Mouse (Mus musculus) kidney, postnatal 0 days (tissue): Measurements from ENCODE around the gene Cd300ld4. TPM values are rescaled to one million over a fixed set of nuclear protein-coding genes. Genes with fewer than 3 reads are reported as not detected.
A peak's percentile ranks its signal among the peaks of the same experiment; 100 is the strongest.
"Not testable (repeated sequence)": the region's sequence is repeated elsewhere in the genome, so short reads cannot be mapped to it uniquely, and the experiment has no call there.

Experiments
- ATAC-seq: fragments of 200-750 bp; cut with Nextera tagmentation; replicated peaks from 2 replicates; pipeline ENCODE4 v1.8.0; 2017; ENCODE audit warnings: low read depth, moderate number of reproducible peaks, moderate TSS enrichment, moderate library complexity; ENCODE audit not compliant: low FRiP score
- DNase-seq: peaks from one replicate; pipeline ENCODE4 v3.0.0-alpha.2; 2016; ENCODE audit warnings: low spot score
- H3K27ac ChIP-seq: fragments of 300-500 bp; sonication (generic); 2 replicates; pipeline ENCODE4 v1.5.1; 2014; ENCODE audit warnings: mild to moderate bottlenecking
- H3K27me3 ChIP-seq: fragments of 300-500 bp; sonication (generic); 2 replicates; pipeline ENCODE4 v1.6.1; 2014; ENCODE audit warnings: low read length, mixed read lengths; ENCODE audit not compliant: insufficient read depth
- H3K36me3 ChIP-seq: fragments of 300-500 bp; sonication (generic); 2 replicates; pipeline ENCODE4 v1.6.1; 2014; ENCODE audit warnings: low read length, mixed read lengths; ENCODE audit not compliant: insufficient read depth
- H3K4me1 ChIP-seq: fragments of 300-500 bp; sonication (generic); replicated peaks from 2 replicates; pipeline ENCODE4 v1.6.1; 2014; ENCODE audit warnings: antibody characterized with exemption, low read length, mixed read lengths; ENCODE audit not compliant: insufficient read depth
- H3K4me2 ChIP-seq: fragments of 300-500 bp; sonication (generic); 2 replicates; pipeline ENCODE4 v1.6.1; 2014; ENCODE audit warnings: mild to moderate bottlenecking, low read length, moderate library complexity, mixed read lengths
- H3K4me3 ChIP-seq: fragments of 300-500 bp; sonication (generic); replicated peaks from 2 replicates; pipeline ENCODE4 v1.5.1; 2014; ENCODE audit warnings: low read depth, low read length
- H3K9ac ChIP-seq: fragments of 300-500 bp; sonication (generic); 2 replicates; pipeline ENCODE4 v1.6.1; 2014; ENCODE audit warnings: low read depth, low read length
- H3K9me3 ChIP-seq: fragments of 300-500 bp; sonication (generic); replicated peaks from 2 replicates; pipeline ENCODE4 v1.6.1; 2016; ENCODE audit warnings: low read length, inconsistent platforms, mixed read lengths
- CTCF ChIP-seq: IDR thresholded peaks from 2 replicates; pipeline ENCODE4 v1.5.1; 2016; ENCODE audit warnings: antibody characterized with exemption, low read depth, mild to moderate bottlenecking, moderate library complexity
- WGBS: fragments of 180-500 bp; shearing (Covaris S2); extraction: QIAGEN DNeasy Blood & Tissue Kit; methylation state at CpG from one replicate; pipeline ENCODE4 v1.1.7; 2014; 5-methylcytosine and 5-hydroxymethylcytosine counted together
- polyA plus RNA-seq: library from polyadenylated mRNA; unstranded; fragments of >200 nt; fragmentation: Nextera tagmentation; extraction: Ambion mirVana; gene quantifications from 2 replicates; pipeline ENCODE4 v1.2.1, GENCODE M21; 2015

The Cd300ld4 gene
- polyA plus RNA-seq, result not detected in 2 replicates

DNA sequence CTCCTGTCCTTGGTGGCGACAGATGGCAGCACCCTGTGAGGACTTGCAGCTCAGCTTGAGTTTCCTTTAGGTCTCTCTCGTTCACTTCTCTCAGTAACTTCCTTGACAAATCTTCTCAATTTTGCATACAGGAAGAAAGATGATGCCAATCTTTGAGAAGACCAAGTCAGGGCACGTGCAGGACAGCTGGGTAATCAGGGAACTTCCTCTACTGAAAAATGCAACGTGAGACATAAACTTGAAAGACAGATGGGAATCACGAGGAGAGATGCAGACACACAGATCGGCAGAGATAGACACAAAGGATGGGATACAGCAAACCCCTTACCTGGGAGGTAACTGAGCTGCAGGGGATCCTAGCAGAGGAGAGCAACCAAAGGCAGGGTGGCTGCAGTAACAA lies at the start of gene Cd300ld4:
TSS of gene Cd300ld4 (minus strand) at position 101 of the 400 bp plus-strand sequence.
- no CpG with 5 or more reads among the region's 6 CpGs for whole genome bisulfite sequencing
- not testable (repeated sequence) for H3K4me1 ChIP-seq, ATAC-seq, H3K9ac ChIP-seq, H3K4me3 ChIP-seq, H3K27me3 ChIP-seq, H3K27ac ChIP-seq, H3K4me2 ChIP-seq, H3K9me3 ChIP-seq, DNase-seq, H3K36me3 ChIP-seq

DNA sequence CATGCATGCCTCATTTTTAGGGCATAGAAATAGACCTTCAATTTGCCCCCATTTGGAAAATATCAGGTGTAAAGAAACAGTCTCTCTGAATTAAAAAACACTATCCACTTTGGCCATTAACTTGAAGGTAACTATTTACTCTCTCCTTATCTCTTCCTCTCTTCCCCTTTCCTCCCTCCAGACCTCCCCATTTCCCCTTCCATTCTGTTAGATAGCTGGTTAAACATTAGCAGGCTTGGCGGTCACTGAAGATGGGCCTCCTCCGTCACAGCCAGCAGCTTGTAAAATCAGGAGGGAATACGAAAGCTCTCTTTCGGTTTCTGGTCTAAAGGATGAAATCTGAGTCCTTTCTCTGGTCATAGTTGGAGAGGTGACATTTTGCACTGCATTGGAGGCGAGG lies 49.0 kb upstream of the Cd300ld4 start:
- no peak for TF ChIP-seq CTCF
- Histone ChIP-seq H3K9me3 (no peaks in the 10 kb centered on the region), H3K4me2 (no peak overlapping the region), H3K27me3 (no peaks in the 10 kb centered on the region), H3K27ac (no peak overlapping the region), H3K36me3 (no peaks in the 10 kb centered on the region), H3K4me1 (no peaks in the 10 kb centered on the region), H3K4me3 (no peak overlapping the region), H3K9ac (no peak overlapping the region)
- ATAC-seq (no peak), DNase-seq (no peak)
- 42% methylated on average over 5 of the region's 5 CpGs for WGBS

- 65% methylated on average over 7 of the region's 7 CpGs for WGBS
- Histone ChIP-seq H3K36me3 (no peaks in the 10 kb centered on the region), H3K9me3 (no peaks in the 10 kb centered on the region), H3K4me3 (no peak overlapping the region), H3K9ac (no peak overlapping the region), H3K4me1 (no peaks in the 10 kb centered on the region), H3K4me2 (no peak overlapping the region), H3K27ac (no peak overlapping the region), H3K27me3 (no peaks in the 10 kb centered on the region)
- DNase-seq (no peak), ATAC-seq (no peak)
- TF ChIP-seq CTCF, result no peak
Measured at GRCm38 (mm10) chr11:115075407-115075806, 48.6 kb upstream of the Cd300ld4 start.

- no peak for DNase-seq
- H3K4me2 ChIP-seq, result no peak overlapping the region
- no peak overlapping the region for H3K4me3 ChIP-seq
- no peak for ATAC-seq
- H3K27ac ChIP-seq, result no peak overlapping the region; the same call in 1 of the 2 replicates
- H3K4me1 ChIP-seq, result no peaks in the 10 kb centered on the region
- WGBS, result 71% methylated on average over 5 of the region's 5 CpGs
- no peaks in the 10 kb centered on the region for H3K9me3 ChIP-seq
- H3K27me3 ChIP-seq, result no peaks in the 10 kb centered on the region
- H3K9ac ChIP-seq, result no peak overlapping the region
- no peak for TF ChIP-seq CTCF
- no peaks in the 10 kb centered on the region for H3K36me3 ChIP-seq
Measured at GRCm38 (mm10) chr11:115073002-115073401, 46.2 kb upstream of the Cd300ld4 start.

- DNase-seq, result peak; percentile 94
- peak; percentile 35 for TF ChIP-seq CTCF
- Histone ChIP-seq H3K27me3 (no peaks in the 10 kb centered on the region), H3K4me2 (peak overlapping the region; percentile 30; the same call in 1 of the 2 replicates), H3K4me3 (0 out of 2 replicates have a peak overlapping the region, but pooled peaks have one; percentile 6), H3K27ac (peak overlapping the region; percentile 62; the same call in 1 of the 2 replicates), H3K9ac (no peak overlapping the region), H3K36me3 (no peaks in the 10 kb centered on the region), H3K4me1 (no peaks in the 10 kb centered on the region), H3K9me3 (no peaks in the 10 kb centered on the region)
- ATAC-seq, result peak; percentile 85
- WGBS, result 5% methylated on average over 14 of the region's 14 CpGs
Measured at GRCm38 (mm10) chr11:115071631-115072294, 45.0 kb upstream of the Cd300ld4 start.

- no peak for TF ChIP-seq CTCF
- H3K36me3 ChIP-seq, result no peaks in the 10 kb centered on the region
- 0 out of 2 replicates have a peak overlapping the region, but pooled peaks have one; percentile 43 for H3K27ac ChIP-seq
- DNase-seq (no peak), ATAC-seq (no peak)
- H3K4me2 ChIP-seq, result peak overlapping the region; percentile 30; the same call in 1 of the 2 replicates
- WGBS, result 12% methylated on average over 9 of the region's 9 CpGs
- H3K4me1 ChIP-seq, result no peaks in the 10 kb centered on the region
- no peak overlapping the region for H3K4me3 ChIP-seq
- no peaks in the 10 kb centered on the region for H3K27me3 ChIP-seq
- H3K9ac ChIP-seq, result no peak overlapping the region
- no peaks in the 10 kb centered on the region for H3K9me3 ChIP-seq
Measured at GRCm38 (mm10) chr11:115071015-115071551, 44.3 kb upstream of the Cd300ld4 start.
